Mouse (Mus musculus) hindbrain, embryonic 16.5 days (tissue): ENCODE results near the gene Cfap43. TPM values are rescaled to one million over a fixed set of nuclear protein-coding genes. Genes with fewer than 3 reads are reported as not detected.

Experiments
- ATAC-seq: fragments of 200-750 bp; cut with Nextera tagmentation; 2 replicates; pipeline ENCODE4 v1.8.0; 2017; ENCODE audit warnings: moderate TSS enrichment, moderate library complexity
- H3K27ac ChIP-seq: fragments of 300-500 bp; sonication (generic); 2 replicates; pipeline ENCODE4 v1.5.1; 2014; ENCODE audit warnings: low read depth, mild to moderate bottlenecking, control low read depth, low read length, moderate library complexity
- H3K27me3 ChIP-seq: fragments of 300-500 bp; sonication (generic); replicated peaks from 2 replicates; pipeline ENCODE4 v1.6.1; 2014; ENCODE audit warnings: low read length; ENCODE audit not compliant: control insufficient read depth, insufficient read depth
- H3K36me3 ChIP-seq: fragments of 300-500 bp; sonication (generic); 2 replicates; pipeline ENCODE4 v1.6.1; 2014; ENCODE audit warnings: mild to moderate bottlenecking, low read length, moderate library complexity, mixed read lengths; ENCODE audit not compliant: control insufficient read depth, insufficient read depth
- H3K4me1 ChIP-seq: fragments of 300-500 bp; sonication (generic); 2 replicates; pipeline ENCODE4 v1.6.1; 2014; ENCODE audit warnings: low read depth, low read length; ENCODE audit not compliant: control insufficient read depth, insufficient read depth
- H3K4me2 ChIP-seq: fragments of 300-500 bp; sonication (generic); 2 replicates; pipeline ENCODE4 v1.6.1; 2014; ENCODE audit warnings: mild to moderate bottlenecking, low read length, control low read depth, moderate library complexity
- H3K4me3 ChIP-seq: fragments of 300-500 bp; sonication (generic); 2 replicates; pipeline ENCODE4 v1.5.1; 2014; ENCODE audit warnings: mild to moderate bottlenecking, low read length, control low read depth, moderate library complexity
- H3K9ac ChIP-seq: fragments of 300-500 bp; sonication (generic); 2 replicates; pipeline ENCODE4 v1.6.1; 2014; ENCODE audit warnings: low read depth, mild to moderate bottlenecking, control low read depth, low read length, moderate library complexity
- H3K9me3 ChIP-seq: fragments of 300-500 bp; sonication (generic); 2 replicates; pipeline ENCODE4 v1.6.1; 2014; ENCODE audit warnings: mild to moderate bottlenecking, low read length, moderate library complexity; ENCODE audit not compliant: control insufficient read depth
- WGBS: fragments of 180-500 bp; shearing (Covaris S2); extraction: QIAGEN DNeasy Blood & Tissue Kit; methylation state at CpG from one replicate; pipeline ENCODE4 v1.1.7; 2014; 5-methylcytosine and 5-hydroxymethylcytosine counted together
- polyA plus RNA-seq: library from polyadenylated mRNA; unstranded; fragments of >200 nt; fragmentation: Nextera tagmentation; extraction: Ambion mirVana; gene quantifications from 2 replicates; pipeline ENCODE4 v1.2.1, GENCODE M21; 2015

Gene Cfap43
- 2.9 and 3.0 TPM in 2 replicates for polyA plus RNA-seq

- H3K4me3 ChIP-seq: peak within 1 kb of the TSS; percentile 66
- H3K9me3 ChIP-seq: no peaks in the 10 kb centered on the region
- peak within 1 kb of the TSS; percentile 81 for H3K9ac ChIP-seq
- peak within 1 kb of the TSS; percentile 82 for H3K27ac ChIP-seq
- H3K27me3 ChIP-seq: 0 out of 2 replicates have a peak, but pooled peaks cover 2% of the 10 kb centered on the region
- ATAC-seq: peak; percentile 86
- under 1% methylated on average over 48 of the region's 48 CpGs for WGBS
- H3K4me2 ChIP-seq: peak within 1 kb of the TSS; percentile 61
- H3K4me1 ChIP-seq: peaks cover 13% of the 10 kb centered on the region
- no peaks in the 10 kb centered on the region for H3K36me3 ChIP-seq
Measured at GRCm38 (mm10) chr19:47919126-47919965, at the start of gene Cfap43, which contains the start of gene Itprip. TSS of gene Cfap43 (minus strand) at chr19:47919287. TSS of gene Itprip (minus strand) at chr19:47919299.

GRCm38 (mm10) chr19:47958181-47958580 lies 39.1 kb upstream of the Cfap43 start:
- peaks cover under 1% of the 10 kb centered on the region; the same call in 1 of the 2 replicates for H3K4me1 ChIP-seq
- no peak overlapping the region for H3K9ac ChIP-seq
- no peaks in the 10 kb centered on the region for H3K27me3 ChIP-seq
- no peak for ATAC-seq
- WGBS: 55% methylated on average over 13 of the region's 13 CpGs
- no peak overlapping the region for H3K27ac ChIP-seq
- no peak overlapping the region for H3K4me3 ChIP-seq
- no peak overlapping the region for H3K4me2 ChIP-seq
- no peaks in the 10 kb centered on the region for H3K36me3 ChIP-seq
- peaks cover 3% of the 10 kb centered on the region; the same call in 1 of the 2 replicates for H3K9me3 ChIP-seq

- no peaks in the 10 kb centered on the region for H3K27me3 ChIP-seq
- ATAC-seq: no peak
- H3K9ac ChIP-seq: no peak overlapping the region
- no peaks in the 10 kb centered on the region for H3K36me3 ChIP-seq
- H3K4me2 ChIP-seq: no peak overlapping the region
- H3K9me3 ChIP-seq: no peaks in the 10 kb centered on the region
- no peak overlapping the region for H3K27ac ChIP-seq
- 47% methylated on average over 9 of the region's 9 CpGs for WGBS
- H3K4me1 ChIP-seq: peaks cover 2% of the 10 kb centered on the region; the same call in 1 of the 2 replicates
- H3K4me3 ChIP-seq: no peak overlapping the region
Measured at GRCm38 (mm10) chr19:47953169-47953568, 34.1 kb upstream of the Cfap43 start.

GRCm38 (mm10) chr19:47950946-47951345 lies 31.9 kb upstream of the Cfap43 start:
- 94% methylated on average over 7 of the region's 7 CpGs for WGBS
- H3K9me3 ChIP-seq: no peaks in the 10 kb centered on the region
- H3K36me3 ChIP-seq: no peaks in the 10 kb centered on the region
- H3K4me3 ChIP-seq: no peak overlapping the region
- no peak overlapping the region for H3K27ac ChIP-seq
- ATAC-seq: no peak
- H3K4me1 ChIP-seq: peaks cover 7% of the 10 kb centered on the region
- H3K27me3 ChIP-seq: no peaks in the 10 kb centered on the region
- H3K9ac ChIP-seq: no peak overlapping the region
- no peak overlapping the region for H3K4me2 ChIP-seq

GRCm38 (mm10) chr19:47946821-47947465 lies 27.9 kb upstream of the Cfap43 start:
- peak overlapping the region; percentile 29 for H3K4me2 ChIP-seq
- no peak; the same call in 1 of the 2 replicates for ATAC-seq
- 41% methylated on average over 23 of the region's 23 CpGs for WGBS
- no peaks in the 10 kb centered on the region for H3K9me3 ChIP-seq
- no peak overlapping the region for H3K4me3 ChIP-seq
- no peak overlapping the region for H3K27ac ChIP-seq
- H3K36me3 ChIP-seq: no peaks in the 10 kb centered on the region
- H3K4me1 ChIP-seq: peaks cover 5% of the 10 kb centered on the region
- no peaks in the 10 kb centered on the region for H3K27me3 ChIP-seq
- H3K9ac ChIP-seq: no peak overlapping the region

GRCm38 (mm10) chr19:47939361-47939760 lies 20.3 kb upstream of the Cfap43 start:
- no peaks in the 10 kb centered on the region for H3K9me3 ChIP-seq
- H3K4me2 ChIP-seq: no peak overlapping the region
- H3K4me3 ChIP-seq: no peak overlapping the region
- no peaks in the 10 kb centered on the region for H3K27me3 ChIP-seq
- H3K27ac ChIP-seq: no peak overlapping the region
- WGBS: 83% methylated on average over 6 of the region's 6 CpGs
- H3K36me3 ChIP-seq: no peaks in the 10 kb centered on the region
- peaks cover 5% of the 10 kb centered on the region; the same call in 1 of the 2 replicates for H3K4me1 ChIP-seq
- H3K9ac ChIP-seq: no peak overlapping the region
- no peak for ATAC-seq

- Histone ChIP-seq H3K4me1 (peaks cover 5% of the 10 kb centered on the region; the same call in 1 of the 2 replicates), H3K9ac (peak within 1 kb of the TSS; percentile 58), H3K9me3 (no peaks in the 10 kb centered on the region), H3K27ac (peak within 1 kb of the TSS; percentile 57; the same call in 1 of the 2 replicates), H3K4me2 (peak within 1 kb of the TSS; percentile 79), H3K36me3 (no peaks in the 10 kb centered on the region), H3K4me3 (peak within 1 kb of the TSS; percentile 50), H3K27me3 (no peaks in the 10 kb centered on the region)
- ATAC-seq: peak; percentile 92
- WGBS: 3% methylated on average over 41 of the region's 41 CpGs
Measured at GRCm38 (mm10) chr19:47937443-47938406, 18.6 kb upstream of the Cfap43 start, which contains the start of gene Cfap58. TSS of gene Cfap58 (plus strand) at chr19:47937675.

- no peaks in the 10 kb centered on the region for H3K36me3 ChIP-seq
- H3K9me3 ChIP-seq: no peaks in the 10 kb centered on the region
- H3K4me3 ChIP-seq: peak overlapping the region; percentile 50; the same call in 1 of the 2 replicates
- no peak overlapping the region for H3K27ac ChIP-seq
- ATAC-seq: no peak
- H3K27me3 ChIP-seq: no peaks in the 10 kb centered on the region
- 54% methylated on average over 9 of the region's 9 CpGs for WGBS
- peaks cover 5% of the 10 kb centered on the region; the same call in 1 of the 2 replicates for H3K4me1 ChIP-seq
- peak overlapping the region; percentile 79 for H3K4me2 ChIP-seq
- no peak overlapping the region; the same call in 1 of the 2 replicates for H3K9ac ChIP-seq
Measured at GRCm38 (mm10) chr19:47936938-47937337, 17.9 kb upstream of the Cfap43 start.
